Mouse (Mus musculus): ENCODE results near the gene Ttll9. TPM values are rescaled to one million over a fixed set of nuclear protein-coding genes. Genes with fewer than 3 reads are reported as not detected.
A peak's percentile ranks its signal among the peaks of the same experiment; 100 is the strongest.

The Ttll9 gene
- polyA plus RNA-seq, 1 experiment: 3.8 TPM

GRCm38 (mm10) chr2:152924543-152924942 is 37.7 kb upstream of the Ttll9 start:
- Histone ChIP-seq H3K4me1 (ENCODE audit: control insufficient read depth, insufficient read depth, low read length) (no peaks in the 10 kb centered on the region), H3K4me3 (replicated peaks; ENCODE audit: extremely low read depth, low read depth, low read length) (no peak overlapping the region)
- TF ChIP-seq POLR2A (IDR thresholded peaks at IDR 0.05; ENCODE audit: borderline replicate concordance, extremely low read depth, low read depth, low read length) (no peak), CTCF (IDR thresholded peaks at IDR 0.05; ENCODE audit: insufficient read depth, low read length) (no peak)
- no peak for DNase-seq
- WGBS: 64% methylated on average over 5 of the region's 5 CpGs

GRCm38 (mm10) chr2:152925189-152925872 is 37.0 kb upstream of the Ttll9 start:
- Histone ChIP-seq H3K4me3 (replicated peaks; ENCODE audit: extremely low read depth, low read depth, low read length) (no peak overlapping the region), H3K4me1 (ENCODE audit: control insufficient read depth, insufficient read depth, low read length) (no peaks in the 10 kb centered on the region)
- DNase-seq: no peak
- TF ChIP-seq POLR2A (IDR thresholded peaks at IDR 0.05; ENCODE audit: borderline replicate concordance, extremely low read depth, low read depth, low read length) (no peak), CTCF (IDR thresholded peaks at IDR 0.05; ENCODE audit: insufficient read depth, low read length) (no peak)
- 44% methylated on average over 11 of the region's 11 CpGs for WGBS

GRCm38 (mm10) chr2:152926896-152927295 is 35.4 kb upstream of the Ttll9 start:
- H3K4me1 ChIP-seq (ENCODE audit: control insufficient read depth, insufficient read depth, low read length): no peaks in the 10 kb centered on the region
- TF ChIP-seq CTCF (IDR thresholded peaks at IDR 0.05; ENCODE audit: insufficient read depth, low read length) (no peak), POLR2A (IDR thresholded peaks at IDR 0.05; ENCODE audit: borderline replicate concordance, extremely low read depth, low read depth, low read length) (no peak)
- H3K4me3 ChIP-seq (replicated peaks; ENCODE audit: extremely low read depth, low read depth, low read length): no peak overlapping the region
- WGBS: 66% methylated on average over 9 of the region's 9 CpGs
- no peak for DNase-seq

GRCm38 (mm10) chr2:152927371-152927770 is 34.9 kb upstream of the Ttll9 start:
- H3K4me3 ChIP-seq (replicated peaks; ENCODE audit: extremely low read depth, low read depth, low read length): no peak overlapping the region
- TF ChIP-seq POLR2A (IDR thresholded peaks at IDR 0.05; ENCODE audit: borderline replicate concordance, extremely low read depth, low read depth, low read length) (no peak), CTCF (IDR thresholded peaks at IDR 0.05; ENCODE audit: insufficient read depth, low read length) (no peak)

GRCm38 (mm10) chr2:152928219-152928987 is 33.9 kb upstream of the Ttll9 start:
- 49% methylated on average over 14 of the region's 14 CpGs for WGBS
- TF ChIP-seq CTCF (IDR thresholded peaks at IDR 0.05; ENCODE audit: insufficient read depth, low read length) (no peak), POLR2A (IDR thresholded peaks at IDR 0.05; ENCODE audit: borderline replicate concordance, extremely low read depth, low read depth, low read length) (no peak)
- no peak for DNase-seq
- Histone ChIP-seq H3K4me3 (replicated peaks; ENCODE audit: extremely low read depth, low read depth, low read length) (no peak overlapping the region), H3K4me1 (ENCODE audit: control insufficient read depth, insufficient read depth, low read length) (no peaks in the 10 kb centered on the region)

More at GRCm38 (mm10) chr2:152927371-152927770, 34.9 kb upstream of the Ttll9 start:
- H3K4me1 ChIP-seq (ENCODE audit: control insufficient read depth, insufficient read depth, low read length): no peaks in the 10 kb centered on the region
- WGBS: 45% methylated on average over 5 of the region's 5 CpGs
- DNase-seq: no peak

- TF ChIP-seq POLR2A (IDR thresholded peaks at IDR 0.05; ENCODE audit: borderline replicate concordance, extremely low read depth, low read depth, low read length): no peak
- TF ChIP-seq CTCF (IDR thresholded peaks at IDR 0.05; ENCODE audit: insufficient read depth, low read length): no peak
- no peak for DNase-seq
- Histone ChIP-seq H3K4me3 (replicated peaks; ENCODE audit: extremely low read depth, low read depth, low read length) (no peak overlapping the region), H3K4me1 (ENCODE audit: control insufficient read depth, insufficient read depth, low read length) (no peaks in the 10 kb centered on the region)
- 66% methylated on average over 3 of the region's 3 CpGs for WGBS
Measured at GRCm38 (mm10) chr2:152928988-152929370, 33.3 kb upstream of the Ttll9 start.

GRCm38 (mm10) chr2:152930276-152930675 is 32.0 kb upstream of the Ttll9 start:
- no peak overlapping the region for H3K4me3 ChIP-seq (replicated peaks; ENCODE audit: extremely low read depth, low read depth, low read length)
- H3K4me1 ChIP-seq (ENCODE audit: control insufficient read depth, insufficient read depth, low read length): no peaks in the 10 kb centered on the region
- no peak for TF ChIP-seq CTCF (IDR thresholded peaks at IDR 0.05; ENCODE audit: insufficient read depth, low read length)
- 33% methylated on average over 2 of the region's 2 CpGs for WGBS
- no peak for DNase-seq

- Histone ChIP-seq H3K4me1 (ENCODE audit: control insufficient read depth, insufficient read depth, low read length) (no peaks in the 10 kb centered on the region), H3K4me3 (replicated peaks; ENCODE audit: extremely low read depth, low read depth, low read length) (peak overlapping the region; percentile 19)
- TF ChIP-seq POLR2A (IDR thresholded peaks at IDR 0.05; ENCODE audit: borderline replicate concordance, extremely low read depth, low read depth, low read length): no peak
- TF ChIP-seq CTCF (IDR thresholded peaks at IDR 0.05; ENCODE audit: insufficient read depth, low read length): no peak
- DNase-seq: no peak
- WGBS: 64% methylated on average over 12 of the region's 12 CpGs
Measured at GRCm38 (mm10) chr2:152931456-152932160, 30.7 kb upstream of the Ttll9 start.

- no peak for DNase-seq
- H3K4me1 ChIP-seq (ENCODE audit: control insufficient read depth, insufficient read depth, low read length): no peaks in the 10 kb centered on the region
- no peak for TF ChIP-seq CTCF (IDR thresholded peaks at IDR 0.05; ENCODE audit: insufficient read depth, low read length)
- peak; percentile 66; the same call in 1 of the 2 replicates for TF ChIP-seq POLR2A (IDR thresholded peaks at IDR 0.05; ENCODE audit: borderline replicate concordance, extremely low read depth, low read depth, low read length)
- WGBS: 17% methylated on average over 9 of the region's 9 CpGs
- peak within 1 kb of the TSS; percentile 21 for H3K4me3 ChIP-seq (replicated peaks; ENCODE audit: extremely low read depth, low read depth, low read length)
Measured at GRCm38 (mm10) chr2:152933048-152933447, 29.2 kb upstream of the Ttll9 start, which contains the start of gene Foxs1. TSS of gene Foxs1 (minus strand) at chr2:152933208.
